Mouse (Mus musculus) ES-E14 (cell line): ENCODE data around the gene Cygb. TPM values are rescaled to one million over a fixed set of nuclear protein-coding genes. Genes with fewer than 3 reads are reported as not detected.
A peak's percentile ranks its signal among the peaks of the same experiment; 100 is the strongest.

Experiments
- DNase-seq: peaks from one replicate; pipeline ENCODE4 v3.0.0-alpha.2; 2013; ENCODE audit warnings: low read depth, low spot score
- H3K27ac ChIP-seq: 2 replicates; pipeline ENCODE4 v1.5.1; 2012; ENCODE audit warnings: low read depth, mild to moderate bottlenecking, low read length, moderate library complexity, mixed read lengths; ENCODE audit not compliant: poor library complexity, insufficient read depth, severe bottlenecking
- H3K36me3 ChIP-seq: 2 replicates; pipeline ENCODE4 v1.6.1; 2012; ENCODE audit warnings: mild to moderate bottlenecking, low read length, moderate library complexity, mixed read lengths; ENCODE audit not compliant: control insufficient read depth, poor library complexity, insufficient read depth, severe bottlenecking
- H3K4me1 ChIP-seq, 2 experiments: fragments of 150-350 bp in 1 of 2; sonication (generic) in 1 of 2; 2 replicates each; pipeline ENCODE4 v1.6.1; 2012; ENCODE audit warnings: low read length in 2 of 2, mild to moderate bottlenecking in 1 of 2, mixed read lengths in 1 of 2; ENCODE audit not compliant: control insufficient read depth in 2 of 2, insufficient read depth in 2 of 2, poor library complexity in 1 of 2
- H3K4me3 ChIP-seq, 2 experiments: fragments of 150-350 bp in 1 of 2; sonication (generic) in 1 of 2; 2 replicates each; pipeline ENCODE4 v1.5.1; 2012; ENCODE audit warnings: low read length in 2 of 2, low read depth in 1 of 2, mild to moderate bottlenecking in 1 of 2, mixed read lengths in 1 of 2; ENCODE audit not compliant: insufficient read depth in 1 of 2, poor library complexity in 1 of 2, severe bottlenecking in 1 of 2
- H3K9ac ChIP-seq: 2 replicates; pipeline ENCODE4 v1.6.1; 2012; ENCODE audit warnings: low read depth, mild to moderate bottlenecking, low read length, mixed read lengths; ENCODE audit not compliant: poor library complexity, insufficient read depth, severe bottlenecking
- H3K9me3 ChIP-seq: fragments of 150-350 bp; sonication (generic); 2 replicates; pipeline ENCODE4 v1.6.1; 2012; ENCODE audit warnings: low read depth, mild to moderate bottlenecking, low read length; ENCODE audit not compliant: control insufficient read depth, insufficient read depth
- CHD2 ChIP-seq: IDR thresholded peaks from 2 replicates; pipeline ENCODE4 v1.6.1; 2014; ENCODE audit warnings: mild to moderate bottlenecking, low read depth, low read length, inconsistent platforms
- HCFC1 ChIP-seq: IDR thresholded peaks from 2 replicates; pipeline ENCODE4 v1.6.1; 2012; ENCODE audit warnings: low read length, inconsistent platforms, borderline replicate concordance; ENCODE audit not compliant: insufficient read depth
- MAFK ChIP-seq: IDR thresholded peaks from 2 replicates; pipeline ENCODE4 v1.6.1; 2014; ENCODE audit warnings: mild to moderate bottlenecking, low read depth, low read length, inconsistent platforms; ENCODE audit not compliant: insufficient read depth
- ZC3H11A ChIP-seq: IDR thresholded peaks from 2 replicates; pipeline ENCODE4 v1.6.1; 2012; ENCODE audit warnings: low read depth, mild to moderate bottlenecking, inconsistent platforms, low read length, borderline replicate concordance
- ZNF384 ChIP-seq: IDR thresholded peaks from 2 replicates; pipeline ENCODE4 v1.6.1; 2012; ENCODE audit warnings: low read depth, low read length, inconsistent platforms
- in situ Hi-C, 2 experiments: fragments of 600-800 bp; cut with MboI; formaldehyde crosslinking; loops; one replicate each; pipeline ENCODE4 v1.15.1; 2025; ENCODE audit warnings: low sequenced_read_pairs in 2 of 2, inconsistent platforms in 1 of 2; ENCODE audit not compliant: unreplicated experiment in 2 of 2
- total RNA-seq: library from RNA; depleted of rRNA; stranded (reverse); fragments of 300-350 nt; gene quantifications from 2 replicates; pipeline ENCODE4 v1.2.3, GENCODE M21; 2012

Cygb gene
- total RNA-seq, 1 experiment: 0.40 TPM

- TF ChIP-seq HCFC1 (no peak), MAFK (peak; percentile 70; the same call in 1 of the 2 replicates)
- H3K27ac ChIP-seq: no peak overlapping the region
Measured at GRCm38 (mm10) chr11:116689622-116690021, 35.5 kb upstream of the Cygb start.

GRCm38 (mm10) chr11:116687897-116688296, 33.8 kb upstream of the Cygb start:
- H3K36me3 ChIP-seq: peaks cover 25% of the 10 kb centered on the region
- no peak for TF ChIP-seq ZNF384
- no peak for TF ChIP-seq MAFK
- TF ChIP-seq HCFC1: no peak
- TF ChIP-seq ZC3H11A: no peak
- no peak for TF ChIP-seq CHD2
- H3K9ac ChIP-seq: no peak overlapping the region
- no peak overlapping the region for H3K27ac ChIP-seq
- peaks cover 0 to 3% of the 10 kb centered on the region in 2 experiments; a peak in 1 of 4 replicates for H3K4me1 ChIP-seq
- H3K9me3 ChIP-seq: no peaks in the 10 kb centered on the region
- no peak overlapping the region for H3K4me3 ChIP-seq
- DNase-seq: no peak
- in situ Hi-C loops: no loop called here

More at GRCm38 (mm10) chr11:116689622-116690021, 35.5 kb upstream of the Cygb start:
- H3K36me3 ChIP-seq: peaks cover 16% of the 10 kb centered on the region
- H3K4me3 ChIP-seq: no peak overlapping the region
- H3K4me1 ChIP-seq: peaks cover 0 to 5% of the 10 kb centered on the region in 2 experiments; a peak in 1 of 4 replicates
- no peaks in the 10 kb centered on the region for H3K9me3 ChIP-seq
- in situ Hi-C loops: no loop called here
- H3K9ac ChIP-seq: no peak overlapping the region
- DNase-seq: no peak

- in situ Hi-C loops: no loop called here
- Histone ChIP-seq H3K4me1 (peaks cover 0 to 7% of the 10 kb centered on the region in 2 experiments; a peak in 2 of 4 replicates), H3K27ac (no peak overlapping the region), H3K36me3 (peaks cover 37% of the 10 kb centered on the region), H3K4me3 (no peak overlapping the region), H3K9me3 (no peaks in the 10 kb centered on the region), H3K9ac (no peak overlapping the region)
- TF ChIP-seq CHD2 (no peak), MAFK (no peak), ZC3H11A (no peak), HCFC1 (no peak), ZNF384 (no peak)
- no peak for DNase-seq
Measured at GRCm38 (mm10) chr11:116685729-116686128, 31.6 kb upstream of the Cygb start.

GRCm38 (mm10) chr11:116683777-116684176, 29.7 kb upstream of the Cygb start:
- H3K36me3 ChIP-seq: peaks cover 44% of the 10 kb centered on the region
- no peak overlapping the region for H3K9ac ChIP-seq
- H3K4me3 ChIP-seq: no peak overlapping the region
- peaks cover 0 to 15% of the 10 kb centered on the region in 2 experiments; a peak in 2 of 4 replicates for H3K4me1 ChIP-seq
- in situ Hi-C loops: no loop called here
- TF ChIP-seq CHD2: no peak
- TF ChIP-seq HCFC1: no peak
- TF ChIP-seq ZNF384: no peak
- TF ChIP-seq ZC3H11A: no peak
- TF ChIP-seq MAFK: no peak
- DNase-seq: no peak
- H3K9me3 ChIP-seq: no peaks in the 10 kb centered on the region
- no peak overlapping the region for H3K27ac ChIP-seq

GRCm38 (mm10) chr11:116682501-116683144, 28.5 kb upstream of the Cygb start:
- H3K4me3 ChIP-seq: no peak overlapping the region
- TF ChIP-seq MAFK (no peak), CHD2 (no peak), ZNF384 (no peak), HCFC1 (no peak), ZC3H11A (no peak)
- no peak for DNase-seq
- no peaks in the 10 kb centered on the region for H3K9me3 ChIP-seq
- H3K27ac ChIP-seq: no peak overlapping the region
- peaks cover 47% of the 10 kb centered on the region for H3K36me3 ChIP-seq
- peaks cover 0 to 17% of the 10 kb centered on the region in 2 experiments; a peak in 2 of 4 replicates for H3K4me1 ChIP-seq
- no peak overlapping the region for H3K9ac ChIP-seq
- in situ Hi-C loops: no loop called here
